In genomic region chr13:28416887-28417286, GRCm38 (mm10) we compare ENCODE assay signal across 7 mouse cellular contexts.
DNase-seq lines count a peak whose midpoint lies in the region; ATAC-seq and TF ChIP-seq lines count a peak whose summit lies in the region.

No protein-coding gene starts in this region.

- no peak for ATAC-seq in megakaryocyte, adult 5-6 weeks (ENCODE audit: poor library complexity, severe bottlenecking)
- no peak for ATAC-seq in embryonic facial prominence, embryonic 14.5 days (ENCODE audit: low read depth)
- no peak for ATAC-seq in intestine, embryonic 15.5 days
- ATAC-seq in liver, embryonic 14.5 days (ENCODE audit: insufficient read depth), result no peak
- ATAC-seq in stomach, embryonic 15.5 days (ENCODE audit: insufficient read depth, low FRiP score, low read depth), result no peak

- peak overlapping the region; percentile 93 for H3K27ac ChIP-seq in embryonic facial prominence, embryonic 14.5 days (replicated peaks; ENCODE audit: low read depth, low read length)
- H3K27ac ChIP-seq in intestine, embryonic 15.5 days, result peak overlapping the region; percentile 96
- no peak overlapping the region for H3K27ac ChIP-seq in liver, embryonic 14.5 days
- H3K27ac ChIP-seq in stomach, embryonic 15.5 days, result peak overlapping the region; percentile 97

- H3K27me3 ChIP-seq in megakaryocyte, embryonic 14.5 days (replicated peaks), result peaks cover 10% of the 10 kb centered on the region
- no peaks in the 10 kb centered on the region for H3K27me3 ChIP-seq in embryonic facial prominence, embryonic 14.5 days (replicated peaks; ENCODE audit: control insufficient read depth, insufficient read depth, low read length)
- H3K27me3 ChIP-seq in intestine, embryonic 15.5 days (replicated peaks), result no peaks in the 10 kb centered on the region
- no peaks in the 10 kb centered on the region for H3K27me3 ChIP-seq in liver, embryonic 14.5 days (ENCODE audit: control insufficient read depth, insufficient read depth, low read length)
- H3K27me3 ChIP-seq in stomach, embryonic 15.5 days (replicated peaks), result no peaks in the 10 kb centered on the region

- H3K9ac ChIP-seq in embryonic facial prominence, embryonic 14.5 days (ENCODE audit: low read depth, low read length), result peak overlapping the region; percentile 56; the same call in 1 of the 2 replicates
- H3K9ac ChIP-seq in intestine, embryonic 15.5 days, result no peak overlapping the region
- H3K9ac ChIP-seq in liver, embryonic 14.5 days (replicated peaks), result no peak overlapping the region
- no peak overlapping the region for H3K9ac ChIP-seq in stomach, embryonic 15.5 days

- 21% methylated on average over 8 of the region's 8 CpGs for WGBS in embryonic facial prominence, embryonic 14.5 days
- WGBS in intestine, embryonic 15.5 days, result 32% methylated on average over 8 of the region's 8 CpGs
- WGBS in liver, embryonic 14.5 days (ENCODE audit: insufficient replicate concordance), result 59% methylated on average over 8 of the region's 8 CpGs
- 32% methylated on average over 8 of the region's 8 CpGs for WGBS in stomach, embryonic 15.5 days

- peaks cover 27% of the 10 kb centered on the region for H3K4me1 ChIP-seq in megakaryocyte, embryonic 14.5 days
- peaks cover 29% of the 10 kb centered on the region for H3K4me1 ChIP-seq in embryonic facial prominence, embryonic 14.5 days (ENCODE audit: control insufficient read depth, insufficient read depth, low read length)
- peaks cover 20% of the 10 kb centered on the region for H3K4me1 ChIP-seq in intestine, embryonic 15.5 days (replicated peaks)
- peaks cover 0 to 8% of the 10 kb centered on the region in 2 experiments; a peak in 2 of 4 replicates for H3K4me1 ChIP-seq in liver, embryonic 14.5 days (replicated peaks; ENCODE audit: control insufficient read depth in 2 of 2, insufficient read depth in 2 of 2, low read length in 1 of 2)
- H3K4me1 ChIP-seq in stomach, embryonic 15.5 days, result peaks cover 23% of the 10 kb centered on the region

- no peak for TF ChIP-seq EP300 in liver, embryonic 14.5 days (IDR thresholded peaks at IDR 0.05; ENCODE audit: low read depth)

- no peaks in the 10 kb centered on the region for H3K36me3 ChIP-seq in megakaryocyte, embryonic 14.5 days (replicated peaks; ENCODE audit: low read length)
- H3K36me3 ChIP-seq in embryonic facial prominence, embryonic 14.5 days (ENCODE audit: control insufficient read depth, insufficient read depth, low read length), result no peaks in the 10 kb centered on the region
- no peaks in the 10 kb centered on the region for H3K36me3 ChIP-seq in intestine, embryonic 15.5 days
- H3K36me3 ChIP-seq in liver, embryonic 14.5 days (replicated peaks; ENCODE audit: control insufficient read depth, insufficient read depth, low read depth), result no peaks in the 10 kb centered on the region
- no peaks in the 10 kb centered on the region for H3K36me3 ChIP-seq in stomach, embryonic 15.5 days

- TF ChIP-seq CTCF in liver, embryonic 14.5 days (IDR thresholded peaks at IDR 0.05; ENCODE audit: low read depth), result no peak

- H3K4me2 ChIP-seq in embryonic facial prominence, embryonic 14.5 days (ENCODE audit: low read depth, low read length), result peak overlapping the region; percentile 59
- H3K4me2 ChIP-seq in intestine, embryonic 15.5 days (replicated peaks), result peak overlapping the region; percentile 52
- H3K4me2 ChIP-seq in liver, embryonic 14.5 days (ENCODE audit: low read depth), result peak overlapping the region; percentile 47
- H3K4me2 ChIP-seq in stomach, embryonic 15.5 days, result peak overlapping the region; percentile 48

- no peaks in the 10 kb centered on the region for H3K9me3 ChIP-seq in megakaryocyte, embryonic 14.5 days
- H3K9me3 ChIP-seq in embryonic facial prominence, embryonic 14.5 days (ENCODE audit: control insufficient read depth, low read length), result no peaks in the 10 kb centered on the region
- no peaks in the 10 kb centered on the region for H3K9me3 ChIP-seq in intestine, embryonic 15.5 days
- no peaks in the 10 kb centered on the region for H3K9me3 ChIP-seq in liver, embryonic 14.5 days (ENCODE audit: control insufficient read depth, low read length)
- H3K9me3 ChIP-seq in stomach, embryonic 15.5 days, result no peaks in the 10 kb centered on the region

- peak; percentile 45 for DNase-seq in embryonic facial prominence, embryonic 14.5 days (ENCODE audit: low spot score)
- no peak for DNase-seq in liver, embryonic 14.5 days (ENCODE audit: low read depth in 3 of 3, low spot score in 3 of 3)
- no peak for DNase-seq in ovary, adult 18-20 months (ENCODE audit: low spot score)

- H3K4me3 ChIP-seq in megakaryocyte, embryonic 14.5 days (replicated peaks), result peak overlapping the region; percentile 26
- H3K4me3 ChIP-seq in embryonic facial prominence, embryonic 14.5 days (ENCODE audit: low read depth, low read length), result peak overlapping the region; percentile 31
- no peak overlapping the region for H3K4me3 ChIP-seq in intestine, embryonic 15.5 days (replicated peaks)
- no peak overlapping the region for H3K4me3 ChIP-seq in liver, embryonic 14.5 days (ENCODE audit: insufficient read depth in 1 of 2, low read depth in 2 of 2, low read length in 2 of 2)
- no peak overlapping the region for H3K4me3 ChIP-seq in stomach, embryonic 15.5 days (replicated peaks)

Comparison
In these comparisons a context has a peak if more than half of its experiments do, and no peak if none do; other contexts are left out.
1. H3K4me3 ChIP-seq: peak in megakaryocyte, embryonic 14.5 days (single experiment) and embryonic facial prominence, embryonic 14.5 days (single experiment); none in intestine, embryonic 15.5 days (single experiment), liver, embryonic 14.5 days (0 of 2) and stomach, embryonic 15.5 days (single experiment).
2. Peak in every context shown above with its lines, with median percentiles within 50 percentile points of each other: H3K4me2 ChIP-seq.